Mouse (Mus musculus): ENCODE measurements around the gene Olfr692.

GRCm38 (mm10) chr7:105373509-105373908, 5.5 kb downstream of the Olfr692 start:
- TF ChIP-seq POLR2A (IDR thresholded peaks at IDR 0.05; ENCODE audit: low read depth, low read length) (no peak), CTCF (conservative IDR thresholded peaks at IDR 0.05 in 1 of 2, IDR thresholded peaks at IDR 0.05 in 1 of 2; ENCODE audit: low read depth in 2 of 2, low read length in 2 of 2) (no peak), E2F4 (IDR thresholded peaks at IDR 0.05; ENCODE audit: insufficient replicate concordance, low read depth, low read length) (no peak), ZMIZ1 (IDR thresholded peaks at IDR 0.05; ENCODE audit: low read depth, low read length) (no peak), KAT2A (IDR thresholded peaks at IDR 0.05; ENCODE audit: insufficient replicate concordance, low read length) (no peak), ZC3H11A (IDR thresholded peaks at IDR 0.05; ENCODE audit: low read depth, low read length) (no peak), MAZ (IDR thresholded peaks at IDR 0.05; ENCODE audit: low read depth, low read length) (no peak), USF1 (IDR thresholded peaks at IDR 0.05; ENCODE audit: low read depth, low read length) (no peak), EP300 (IDR thresholded peaks at IDR 0.05; ENCODE audit: low read length) (no peak), MEF2A (IDR thresholded peaks at IDR 0.05; ENCODE audit: borderline replicate concordance, low read depth, low read length) (no peak), ELF1 (IDR thresholded peaks at IDR 0.05; ENCODE audit: low read depth, low read length) (no peak), ETS1 (conservative IDR thresholded peaks at IDR 0.05; ENCODE audit: low read depth, low read length) (no peak), MAFK (IDR thresholded peaks at IDR 0.05; ENCODE audit: insufficient replicate concordance, low read length) (no peak)

Data from CH12.LX (cell line).